In the genomic region with DNA sequence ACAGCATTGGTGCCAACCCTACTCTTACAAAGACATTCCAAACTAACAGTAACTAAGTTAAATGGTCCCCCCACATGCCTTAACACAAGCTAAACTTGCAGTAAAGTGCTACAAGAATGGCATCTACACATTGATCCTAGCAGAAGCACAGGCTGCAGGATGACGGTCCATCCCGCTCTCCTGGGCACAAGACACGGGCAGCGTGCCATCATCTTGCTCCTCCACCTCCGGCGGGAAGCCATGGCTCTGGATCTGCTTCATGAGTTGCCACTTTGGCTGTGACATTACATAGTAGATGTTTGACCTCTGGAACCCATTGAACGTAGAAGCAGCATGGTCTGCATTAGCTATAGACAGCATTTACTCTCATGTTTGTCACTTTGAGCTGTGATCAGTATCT, we compare ENCODE assay signal across 12 mouse cellular contexts.
"Had no signal": no experiment of that assay in that cellular context is flagged by ENCODE, and none has a peak within 500 bp of the region (broad histone marks: within the 10 kb centered on the region; RNA-seq: fewer than 3 reads in every experiment).

No protein-coding gene starts in this region.

- H3K4me2 ChIP-seq: liver, embryonic 13.5 days; midbrain, embryonic 11.5 days had no signal

- H3K9ac ChIP-seq: liver, embryonic 13.5 days had no signal

- H3K27me3 ChIP-seq: liver, embryonic 13.5 days had no signal

- H3K9me3 ChIP-seq: liver, embryonic 13.5 days had no signal

- H3K36me3 ChIP-seq: liver, embryonic 13.5 days had no signal

- H3K4me3 ChIP-seq: liver, embryonic 13.5 days had no signal

- H3K27ac ChIP-seq: liver, embryonic 13.5 days; stomach, postnatal 0 days had no signal

- DNase-seq: kidney, postnatal 14 days; kidney, postnatal 4 days; liver, embryonic 13.5 days; lung, adult 2 months; lung, postnatal 14 days; lung, postnatal 4 days; midbrain, embryonic 14.5 days; thymus, adult 2 months; thymus, postnatal 14 days; thymus, postnatal 4 days had no signal
